Mouse (Mus musculus) hindbrain, embryonic 11.5 days (tissue): ENCODE data around the gene Macrod2. TPM values are rescaled to one million over a fixed set of nuclear protein-coding genes. Genes with fewer than 3 reads are reported as not detected.
A peak's percentile ranks its signal among the peaks of the same experiment; 100 is the strongest.

Experiments
- ATAC-seq: fragments of 200-750 bp; cut with Nextera tagmentation; 2 replicates; pipeline ENCODE4 v1.8.0; 2017; ENCODE audit warnings: mild to moderate bottlenecking, moderate TSS enrichment, moderate library complexity; ENCODE audit not compliant: low FRiP score
- DNase-seq: peaks from one replicate; pipeline ENCODE4 v3.0.0-alpha.2; 2015; ENCODE audit warnings: low spot score
- H3K27ac ChIP-seq: fragments of 300-500 bp; sonication (generic); 2 replicates; pipeline ENCODE4 v1.5.1; 2014; ENCODE audit warnings: mild to moderate bottlenecking, low read depth, low read length
- H3K27me3 ChIP-seq: fragments of 300-500 bp; sonication (generic); 2 replicates; pipeline ENCODE4 v1.6.1; 2014; ENCODE audit warnings: mild to moderate bottlenecking, low read length, moderate library complexity, mixed read lengths; ENCODE audit not compliant: control insufficient read depth, insufficient read depth
- H3K36me3 ChIP-seq: fragments of 300-500 bp; sonication (generic); 2 replicates; pipeline ENCODE4 v1.6.1; 2014; ENCODE audit warnings: mild to moderate bottlenecking, low read length, moderate library complexity, mixed read lengths; ENCODE audit not compliant: control insufficient read depth, insufficient read depth
- H3K4me1 ChIP-seq: fragments of 300-500 bp; sonication (generic); replicated peaks from 2 replicates; pipeline ENCODE4 v1.6.1; 2014; ENCODE audit warnings: low read length, mixed read lengths; ENCODE audit not compliant: control insufficient read depth, insufficient read depth
- H3K4me2 ChIP-seq: fragments of 300-500 bp; sonication (generic); replicated peaks from 2 replicates; pipeline ENCODE4 v1.6.1; 2014; ENCODE audit warnings: mild to moderate bottlenecking, low read depth, low read length
- H3K4me3 ChIP-seq: fragments of 300-500 bp; sonication (generic); 2 replicates; pipeline ENCODE4 v1.5.1; 2014; ENCODE audit warnings: low read depth, low read length
- H3K9ac ChIP-seq: fragments of 300-500 bp; sonication (generic); 2 replicates; pipeline ENCODE4 v1.6.1; 2014; ENCODE audit warnings: low read depth, low read length
- H3K9me3 ChIP-seq: fragments of 300-500 bp; sonication (generic); 2 replicates; pipeline ENCODE4 v1.6.1; 2016; ENCODE audit warnings: low read length; ENCODE audit not compliant: control insufficient read depth
- WGBS: fragments of 180-500 bp; shearing (Covaris S2); extraction: QIAGEN DNeasy Blood & Tissue Kit; methylation state at CpG from one replicate; pipeline ENCODE4 v1.1.7; 2014; 5-methylcytosine and 5-hydroxymethylcytosine counted together
- polyA plus RNA-seq: library from polyadenylated mRNA; unstranded; fragments of >200 nt; fragmentation: Nextera tagmentation; extraction: Ambion mirVana; gene quantifications from 2 replicates; pipeline ENCODE4 v1.2.1, GENCODE M21; 2014

The Macrod2 gene
- polyA plus RNA-seq, 1 experiment from 2014 or later, result 42.5 TPM

GRCm38 (mm10) chr2:140621730-140622337, 226.7 kb downstream of the Macrod2 start:
- Histone ChIP-seq H3K9ac (no peak overlapping the region), H3K27me3 (no peaks in the 10 kb centered on the region), H3K27ac (no peak overlapping the region), H3K4me1 (no peaks in the 10 kb centered on the region), H3K9me3 (no peaks in the 10 kb centered on the region), H3K4me3 (no peak overlapping the region), H3K36me3 (no peaks in the 10 kb centered on the region), H3K4me2 (no peak overlapping the region)
- DNase-seq (no peak), ATAC-seq (no peak)
- 79% methylated on average over 2 of the region's 2 CpGs for WGBS

GRCm38 (mm10) chr2:140653481-140653880, 258.4 kb downstream of the Macrod2 start:
- no peaks in the 10 kb centered on the region for H3K4me1 ChIP-seq
- no peaks in the 10 kb centered on the region for H3K27me3 ChIP-seq
- H3K9ac ChIP-seq, result no peak overlapping the region
- H3K9me3 ChIP-seq, result no peaks in the 10 kb centered on the region
- ATAC-seq (peak; percentile 84), DNase-seq (peak; percentile 24)
- H3K4me3 ChIP-seq, result no peak overlapping the region
- H3K4me2 ChIP-seq, result no peak overlapping the region
- H3K27ac ChIP-seq, result no peak overlapping the region
- H3K36me3 ChIP-seq, result no peaks in the 10 kb centered on the region

- H3K9me3 ChIP-seq, result no peaks in the 10 kb centered on the region
- no peak overlapping the region for H3K9ac ChIP-seq
- WGBS, result 40% methylated on average over 2 of the region's 2 CpGs
- no peaks in the 10 kb centered on the region for H3K36me3 ChIP-seq
- H3K4me1 ChIP-seq, result no peaks in the 10 kb centered on the region
- DNase-seq (no peak), ATAC-seq (peak; percentile 67)
- no peak overlapping the region for H3K4me3 ChIP-seq
- no peak overlapping the region for H3K4me2 ChIP-seq
- no peaks in the 10 kb centered on the region for H3K27me3 ChIP-seq
- H3K27ac ChIP-seq, result no peak overlapping the region
Observed at GRCm38 (mm10) chr2:140653978-140654377, 258.9 kb downstream of the Macrod2 start.

- H3K27me3 ChIP-seq, result no peaks in the 10 kb centered on the region
- 86% methylated on average over 5 of the region's 5 CpGs for WGBS
Observed at GRCm38 (mm10) chr2:140662673-140663072, 267.6 kb downstream of the Macrod2 start.

GRCm38 (mm10) chr2:140664381-140664780, 269.3 kb downstream of the Macrod2 start:
- no peak overlapping the region for H3K9ac ChIP-seq
- H3K4me2 ChIP-seq, result no peak overlapping the region
- H3K4me1 ChIP-seq, result peaks cover 2% of the 10 kb centered on the region; the same call in 1 of the 2 replicates
- no peak overlapping the region for H3K27ac ChIP-seq
- no peaks in the 10 kb centered on the region for H3K27me3 ChIP-seq
- no peak for ATAC-seq
- no peak for DNase-seq
- WGBS, result 92% methylated on average over 4 of the region's 4 CpGs
- peaks cover 9% of the 10 kb centered on the region; the same call in 1 of the 2 replicates for H3K36me3 ChIP-seq
- no peak overlapping the region for H3K4me3 ChIP-seq
- no peaks in the 10 kb centered on the region for H3K9me3 ChIP-seq

More at GRCm38 (mm10) chr2:140662673-140663072, 267.6 kb downstream of the Macrod2 start:
- Histone ChIP-seq H3K36me3 (peaks cover 9% of the 10 kb centered on the region; the same call in 1 of the 2 replicates), H3K4me1 (peaks cover 1% of the 10 kb centered on the region; the same call in 1 of the 2 replicates), H3K9ac (no peak overlapping the region), H3K4me2 (no peak overlapping the region), H3K27ac (no peak overlapping the region), H3K4me3 (no peak overlapping the region), H3K9me3 (no peaks in the 10 kb centered on the region)
- ATAC-seq, result no peak
- no peak for DNase-seq

- no peak overlapping the region for H3K4me3 ChIP-seq
- H3K4me2 ChIP-seq, result peak overlapping the region; percentile 37; the same call in 1 of the 2 replicates
- H3K27ac ChIP-seq, result no peak overlapping the region
- H3K36me3 ChIP-seq, result no peaks in the 10 kb centered on the region
- DNase-seq (peak; percentile 18), ATAC-seq (no peak)
- no peaks in the 10 kb centered on the region for H3K27me3 ChIP-seq
- H3K4me1 ChIP-seq, result peaks cover 2% of the 10 kb centered on the region; the same call in 1 of the 2 replicates
- 23% methylated on average over 7 of the region's 7 CpGs for WGBS
- no peak overlapping the region for H3K9ac ChIP-seq
- H3K9me3 ChIP-seq, result no peaks in the 10 kb centered on the region
Observed at GRCm38 (mm10) chr2:140666846-140667245, 271.7 kb downstream of the Macrod2 start.

GRCm38 (mm10) chr2:140667261-140668047, 272.3 kb downstream of the Macrod2 start:
- DNase-seq, result peak; percentile 35
- Histone ChIP-seq H3K9me3 (no peaks in the 10 kb centered on the region), H3K36me3 (no peaks in the 10 kb centered on the region), H3K4me3 (no peak overlapping the region), H3K4me2 (peak overlapping the region; percentile 37), H3K4me1 (peaks cover 2% of the 10 kb centered on the region; the same call in 1 of the 2 replicates), H3K27me3 (no peaks in the 10 kb centered on the region), H3K27ac (no peak overlapping the region), H3K9ac (0 out of 2 replicates have a peak overlapping the region, but pooled peaks have one; percentile 19)
- 39% methylated on average over 13 of the region's 13 CpGs for WGBS
- ATAC-seq, result no peak

- Histone ChIP-seq H3K9me3 (no peaks in the 10 kb centered on the region), H3K4me2 (peak overlapping the region; percentile 40), H3K4me3 (peak overlapping the region; percentile 32), H3K36me3 (no peaks in the 10 kb centered on the region), H3K9ac (no peak overlapping the region), H3K27ac (no peak overlapping the region; the same call in 1 of the 2 replicates), H3K27me3 (no peaks in the 10 kb centered on the region), H3K4me1 (peaks cover 2% of the 10 kb centered on the region; the same call in 1 of the 2 replicates)
- peak; percentile 72 for ATAC-seq
- DNase-seq, result peak; percentile 83
- WGBS, result 1% methylated on average over 8 of the region's 8 CpGs
Observed at GRCm38 (mm10) chr2:140668311-140668710, 273.2 kb downstream of the Macrod2 start.
